Mouse (Mus musculus) CH12.LX (cell line): ENCODE data around the gene Cacna1i.

Experiments used
- EP300 ChIP-seq: IDR thresholded peaks from 2 replicates; pipeline ENCODE4 v1.6.1; 2011; ENCODE audit warnings: low read length, improper control_type of control experiment
- ETS1 ChIP-seq: conservative IDR thresholded peaks from 2 replicates; pipeline ENCODE4 v1.6.1; 2012; ENCODE audit warnings: low read depth, mild to moderate bottlenecking, inconsistent platforms, low read length, improper control_type of control experiment, moderate library complexity
- KAT2A ChIP-seq: IDR thresholded peaks from 2 replicates; pipeline ENCODE4 v1.6.1; 2012; ENCODE audit warnings: low read length, improper control_type of control experiment, inconsistent platforms; ENCODE audit not compliant: insufficient replicate concordance
- USF1 ChIP-seq: IDR thresholded peaks from 2 replicates; pipeline ENCODE4 v1.6.1; 2014; ENCODE audit warnings: low read depth, mild to moderate bottlenecking, inconsistent platforms, low read length, improper control_type of control experiment

DNA sequence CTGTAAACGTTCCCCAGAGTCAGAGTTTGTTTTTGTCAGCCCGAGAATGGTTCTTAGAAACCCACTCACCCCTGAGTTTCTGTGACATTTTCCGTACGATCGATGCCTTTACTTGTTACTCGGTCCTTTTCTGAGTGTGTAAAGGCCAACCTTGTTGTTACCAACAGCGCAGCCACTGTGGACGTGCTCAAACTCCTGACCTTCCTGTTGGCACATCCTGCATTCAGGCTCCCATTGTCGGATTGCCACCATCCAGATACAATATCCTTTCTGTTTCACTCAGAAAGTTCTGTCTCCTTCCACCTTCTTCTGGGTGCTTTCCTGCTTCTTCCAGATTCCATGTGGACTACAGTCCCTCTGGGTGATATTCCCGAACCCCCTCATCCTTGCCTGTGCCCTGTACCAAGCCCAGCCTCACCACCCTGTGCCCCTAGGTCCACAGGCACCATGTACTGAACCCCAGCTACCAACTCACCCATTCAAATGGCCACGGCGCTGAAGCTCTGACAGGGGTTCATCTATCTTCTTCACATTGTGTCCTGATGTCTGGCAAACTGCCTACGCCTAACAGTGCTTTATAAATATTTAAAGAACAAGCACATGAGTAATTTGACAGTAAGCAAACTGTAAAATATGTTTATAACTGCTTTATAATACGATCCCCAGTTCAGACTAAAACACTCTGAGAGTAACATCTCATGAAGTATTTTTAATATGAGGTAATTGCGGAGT lies 159.1 kb downstream of the Cacna1i start:
- no peak for TF ChIP-seq KAT2A
- TF ChIP-seq EP300: no peak
- TF ChIP-seq USF1: no peak
- no peak for TF ChIP-seq ETS1
